Mouse (Mus musculus) hindbrain, embryonic 16.5 days (tissue): ENCODE results near the gene Zfp871. TPM values are rescaled to one million over a fixed set of nuclear protein-coding genes. Genes with fewer than 3 reads are reported as not detected.

Experiments used
- polyA plus RNA-seq: library from polyadenylated mRNA; unstranded; fragments of >200 nt; fragmentation: Nextera tagmentation; extraction: Ambion mirVana; gene quantifications from 2 replicates; pipeline ENCODE4 v1.2.1, GENCODE M21; 2015

The Zfp871 gene
- polyA plus RNA-seq, 1 experiment from 2014 or later: 35.9 TPM

Other genes with a start within 250 kb of the Zfp871 start
- gene Cyp4f37, start 167.0 kb downstream of the Zfp871 start, polyA plus RNA-seq: not detected in 2 replicates
- gene Cyp4f40, start 129.4 kb downstream of the Zfp871 start, polyA plus RNA-seq: 0.06 TPM in 1 of 2 replicates, not detected in the other
- 3.7 and 5.8 TPM in 2 replicates for gene Cyp4f15, start 102.7 kb downstream of the Zfp871 start, polyA plus RNA-seq
- gene Zfp811, start 21.6 kb upstream of the Zfp871 start, polyA plus RNA-seq: 45.5 and 48.7 TPM in 2 replicates
- 13.2 and 17.8 TPM in 2 replicates for gene Zfp799, start 42.0 kb upstream of the Zfp871 start, polyA plus RNA-seq
- gene Zfp870, start 103.4 kb upstream of the Zfp871 start, polyA plus RNA-seq: 8.2 and 9.2 TPM in 2 replicates
- gene Cyp4f14, start 129.1 kb upstream of the Zfp871 start, polyA plus RNA-seq: not detected in 2 replicates
- gene Cyp4f13, start 159.1 kb upstream of the Zfp871 start, polyA plus RNA-seq: 8.8 and 9.6 TPM in 2 replicates
- gene Zfp472, start 177.5 kb upstream of the Zfp871 start, polyA plus RNA-seq: 6.5 and 6.9 TPM in 2 replicates
- gene Zfp952, start 204.8 kb upstream of the Zfp871 start, polyA plus RNA-seq: 18.6 and 19.4 TPM in 2 replicates
- gene Zfp763, start 245.1 kb upstream of the Zfp871 start, polyA plus RNA-seq: 24.8 and 26.6 TPM in 2 replicates